Mouse (Mus musculus) erythroblast, embryonic 14.5 days (primary cell): Measurements from ENCODE around the gene Txlna.

Experiments used
- GATA1 ChIP-seq: IDR thresholded peaks from 2 replicates; pipeline ENCODE4 v1.6.1; 2012; ENCODE audit warnings: low read length, inconsistent platforms, mixed read lengths
- TAL1 ChIP-seq: IDR thresholded peaks from 3 replicates; pipeline ENCODE4 v1.6.1; 2012; ENCODE audit warnings: low read length, inconsistent platforms, mixed read lengths

DNA sequence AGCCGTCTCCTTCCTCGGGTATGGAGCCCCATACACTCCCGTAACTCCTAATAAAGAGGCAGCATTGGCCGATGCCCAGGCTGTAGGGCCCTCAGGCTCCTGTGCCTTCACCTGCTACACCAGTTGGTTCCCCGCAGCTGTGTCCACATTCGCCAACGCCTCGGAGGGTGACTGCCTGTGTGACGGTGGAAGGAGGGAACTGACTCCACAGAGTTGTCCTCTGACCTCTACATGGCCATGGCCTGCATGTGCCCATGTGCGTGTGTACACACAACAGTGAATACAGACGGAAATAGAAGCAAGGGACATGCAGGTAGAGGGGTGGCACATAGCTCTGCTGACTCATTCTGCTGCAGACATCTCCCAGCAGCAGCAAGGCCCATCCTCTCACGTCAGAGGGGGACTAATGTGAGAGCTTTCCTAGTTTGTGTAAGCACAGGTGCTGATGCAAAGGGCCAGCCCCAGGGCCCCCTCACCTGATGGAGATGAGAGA is 31.7 kb downstream of the Txlna start:
- no peak for TF ChIP-seq GATA1
- no peak for TF ChIP-seq TAL1
